Mouse (Mus musculus) liver, embryonic 11.5 days (tissue): Measurements from ENCODE around the gene Gsto1. TPM values are rescaled to one million over a fixed set of nuclear protein-coding genes. Genes with fewer than 3 reads are reported as not detected.
"Not testable (repeated sequence)": the region's sequence is repeated elsewhere in the genome, so short reads cannot be mapped to it uniquely, and the experiment has no call there.

Experiments used
- ATAC-seq: fragments of 200-750 bp; cut with Nextera tagmentation; replicated peaks from 2 replicates; pipeline ENCODE4 v1.8.0; 2017; ENCODE audit warnings: moderate number of reproducible peaks, mild to moderate bottlenecking, moderate TSS enrichment, moderate library complexity; ENCODE audit not compliant: low FRiP score
- DNase-seq: peaks from one replicate; pipeline ENCODE4 v3.0.0-alpha.2; 2017; ENCODE audit warnings: low spot score
- H3K27ac ChIP-seq: fragments of 300-500 bp; sonication (generic); 2 replicates; pipeline ENCODE4 v1.5.1; 2014; ENCODE audit warnings: mild to moderate bottlenecking, low read depth, low read length, control low read depth
- H3K27me3 ChIP-seq: fragments of 300-500 bp; sonication (generic); replicated peaks from 2 replicates; pipeline ENCODE4 v1.6.1; 2014; ENCODE audit warnings: low read length, mixed read lengths; ENCODE audit not compliant: control insufficient read depth, insufficient read depth
- H3K36me3 ChIP-seq: fragments of 300-500 bp; sonication (generic); 2 replicates; pipeline ENCODE4 v1.6.1; 2014; ENCODE audit warnings: mild to moderate bottlenecking, low read length, moderate library complexity, mixed read lengths; ENCODE audit not compliant: control insufficient read depth, insufficient read depth
- H3K4me1 ChIP-seq: fragments of 300-500 bp; sonication (generic); replicated peaks from 2 replicates; pipeline ENCODE4 v1.6.1; 2014; ENCODE audit warnings: low read length, mixed read lengths; ENCODE audit not compliant: control insufficient read depth, insufficient read depth
- H3K4me2 ChIP-seq: fragments of 300-500 bp; sonication (generic); 2 replicates; pipeline ENCODE4 v1.6.1; 2014; ENCODE audit warnings: mild to moderate bottlenecking, control low read depth, moderate library complexity
- H3K4me3 ChIP-seq: fragments of 300-500 bp; sonication (generic); 2 replicates; pipeline ENCODE4 v1.5.1; 2014; ENCODE audit warnings: low read depth, low read length, control low read depth
- H3K9ac ChIP-seq: fragments of 300-500 bp; sonication (generic); 2 replicates; pipeline ENCODE4 v1.6.1; 2014; ENCODE audit warnings: low read depth, low read length, control low read depth
- H3K9me3 ChIP-seq: fragments of 300-500 bp; sonication (generic); 2 replicates; pipeline ENCODE4 v1.6.1; 2016; ENCODE audit warnings: low read length, inconsistent platforms, mixed read lengths; ENCODE audit not compliant: control insufficient read depth
- WGBS: fragments of 180-500 bp; shearing (Covaris S2); extraction: QIAGEN DNeasy Blood & Tissue Kit; methylation state at CpG from one replicate; pipeline ENCODE4 v1.1.7; 2014; 5-methylcytosine and 5-hydroxymethylcytosine counted together
- polyA plus RNA-seq: library from polyadenylated mRNA; unstranded; fragments of >200 nt; fragmentation: Nextera tagmentation; extraction: Ambion mirVana; gene quantifications from 2 replicates; pipeline ENCODE4 v1.2.1, GENCODE M21; 2014

The Gsto1 gene
- polyA plus RNA-seq, 1 experiment from 2014 or later: 183 TPM

- WGBS: 81% methylated on average over 14 of the region's 14 CpGs
- Histone ChIP-seq H3K4me2 (no peak overlapping the region), H3K27me3 (no peaks in the 10 kb centered on the region), H3K36me3 (no peaks in the 10 kb centered on the region), H3K4me1 (no peaks in the 10 kb centered on the region), H3K27ac (no peak overlapping the region), H3K9ac (no peak overlapping the region), H3K9me3 (no peaks in the 10 kb centered on the region), H3K4me3 (no peak overlapping the region)
- ATAC-seq: no peak
- DNase-seq: no peak
These were observed 24.8 kb upstream of the Gsto1 start for GRCm38 (mm10) chr19:47829913-47830450.

GRCm38 (mm10) chr19:47831111-47831510 is 23.7 kb upstream of the Gsto1 start:
- WGBS: 91% methylated on average over 8 of the region's 8 CpGs
- no peak overlapping the region for H3K4me2 ChIP-seq
- no peaks in the 10 kb centered on the region for H3K4me1 ChIP-seq
- no peak overlapping the region for H3K27ac ChIP-seq
- DNase-seq (no peak), ATAC-seq (no peak)
- H3K9ac ChIP-seq: no peak overlapping the region
- no peak overlapping the region for H3K4me3 ChIP-seq
- H3K27me3 ChIP-seq: no peaks in the 10 kb centered on the region
- H3K36me3 ChIP-seq: no peaks in the 10 kb centered on the region
- H3K9me3 ChIP-seq: no peaks in the 10 kb centered on the region

GRCm38 (mm10) chr19:47832316-47832715 is 22.5 kb upstream of the Gsto1 start:
- H3K27me3 ChIP-seq: peaks cover 7% of the 10 kb centered on the region
- H3K36me3 ChIP-seq: no peaks in the 10 kb centered on the region
- 80% methylated on average over 16 of the region's 16 CpGs for WGBS
- no peaks in the 10 kb centered on the region; the same call in 1 of the 2 replicates for H3K4me1 ChIP-seq
- no peak overlapping the region for H3K9ac ChIP-seq
- DNase-seq (no peak), ATAC-seq (no peak)
- no peak overlapping the region for H3K27ac ChIP-seq
- H3K9me3 ChIP-seq: no peaks in the 10 kb centered on the region
- no peak overlapping the region for H3K4me3 ChIP-seq
- no peak overlapping the region for H3K4me2 ChIP-seq

- no peak overlapping the region for H3K27ac ChIP-seq
- no peaks in the 10 kb centered on the region for H3K9me3 ChIP-seq
- no peak for DNase-seq
- H3K4me3 ChIP-seq: no peak overlapping the region
- no peaks in the 10 kb centered on the region; the same call in 1 of the 2 replicates for H3K4me1 ChIP-seq
- H3K9ac ChIP-seq: no peak overlapping the region
- ATAC-seq: no peak
- H3K27me3 ChIP-seq: peaks cover 16% of the 10 kb centered on the region
- 71% methylated on average over 5 of the region's 5 CpGs for WGBS
- no peak overlapping the region for H3K4me2 ChIP-seq
- H3K36me3 ChIP-seq: no peaks in the 10 kb centered on the region
These were observed 20.2 kb upstream of the Gsto1 start for GRCm38 (mm10) chr19:47834614-47835013.

- H3K9me3 ChIP-seq: no peaks in the 10 kb centered on the region
- no peak overlapping the region for H3K9ac ChIP-seq
- H3K36me3 ChIP-seq: no peaks in the 10 kb centered on the region
- H3K4me1 ChIP-seq: no peaks in the 10 kb centered on the region; the same call in 1 of the 2 replicates
- no peak for DNase-seq
- no peak overlapping the region for H3K4me3 ChIP-seq
- H3K27me3 ChIP-seq: peaks cover 16% of the 10 kb centered on the region
- no peak overlapping the region for H3K27ac ChIP-seq
- no peak overlapping the region for H3K4me2 ChIP-seq
- ATAC-seq: no peak
- WGBS: 82% methylated on average over 7 of the region's 7 CpGs
These were observed 19.0 kb upstream of the Gsto1 start for GRCm38 (mm10) chr19:47835776-47836175.

- 4% methylated on average over 49 of the region's 49 CpGs for WGBS
- Histone ChIP-seq H3K27ac (no peak overlapping the region), H3K4me1 (no peaks in the 10 kb centered on the region; the same call in 1 of the 2 replicates), H3K27me3 (peaks cover 16% of the 10 kb centered on the region), H3K36me3 (no peaks in the 10 kb centered on the region), H3K4me3 (peak overlapping the region; percentile 51), H3K9ac (no peak overlapping the region), H3K9me3 (no peaks in the 10 kb centered on the region), H3K4me2 (peak overlapping the region; percentile 84)
- DNase-seq (peak; percentile 81), ATAC-seq (peak; percentile 77)
These were observed 17.9 kb upstream of the Gsto1 start for GRCm38 (mm10) chr19:47836701-47837526.

GRCm38 (mm10) chr19:47837527-47837901 is 17.3 kb upstream of the Gsto1 start:
- ATAC-seq (peak; percentile 18; the same call in 1 of the 2 replicates), DNase-seq (no peak)
- peaks cover 16% of the 10 kb centered on the region for H3K27me3 ChIP-seq
- H3K36me3 ChIP-seq: no peaks in the 10 kb centered on the region
- no peak overlapping the region for H3K9ac ChIP-seq
- H3K4me2 ChIP-seq: peak overlapping the region; percentile 84
- H3K4me1 ChIP-seq: no peaks in the 10 kb centered on the region; the same call in 1 of the 2 replicates
- H3K9me3 ChIP-seq: no peaks in the 10 kb centered on the region
- WGBS: 2% methylated on average over 6 of the region's 6 CpGs
- peak overlapping the region; percentile 51 for H3K4me3 ChIP-seq
- no peak overlapping the region for H3K27ac ChIP-seq

GRCm38 (mm10) chr19:47841234-47841633 is 13.5 kb upstream of the Gsto1 start:
- not testable (repeated sequence) for H3K36me3 ChIP-seq, H3K9ac ChIP-seq, H3K9me3 ChIP-seq, H3K4me2 ChIP-seq, H3K27ac ChIP-seq, H3K4me1 ChIP-seq, DNase-seq, H3K4me3 ChIP-seq, ATAC-seq
- 61% methylated on average over 15 of the region's 15 CpGs for WGBS
- peaks cover 16% of the 10 kb centered on the region for H3K27me3 ChIP-seq

GRCm38 (mm10) chr19:47849735-47850134 is 5.0 kb upstream of the Gsto1 start:
- Histone ChIP-seq H3K4me1 (peaks cover 6% of the 10 kb centered on the region; the same call in 1 of the 2 replicates), H3K27me3 (no peaks in the 10 kb centered on the region), H3K9ac (no peak overlapping the region), H3K4me3 (no peak overlapping the region), H3K9me3 (no peaks in the 10 kb centered on the region), H3K36me3 (no peaks in the 10 kb centered on the region), H3K4me2 (no peak overlapping the region), H3K27ac (no peak overlapping the region)
- ATAC-seq: no peak
- 85% methylated on average over 3 of the region's 3 CpGs for WGBS
- DNase-seq: no peak
